ENCODE assay signal across 22 mouse cellular contexts in genomic region chr11:8686061-8686460, GRCm38 (mm10).
"Had no signal": no experiment of that assay in that cellular context is flagged by ENCODE, and none has a peak within 500 bp of the region (broad histone marks: within the 10 kb centered on the region; RNA-seq: fewer than 3 reads in every experiment).

No protein-coding gene starts in this region.

- H3K36me3 ChIP-seq: liver, embryonic 13.5 days; liver, embryonic 15.5 days; lung, embryonic 15.5 days; midbrain, embryonic 10.5 days; midbrain, embryonic 12.5 days; neural tube, embryonic 12.5 days; stomach, embryonic 15.5 days had no signal

- H3K9me3 ChIP-seq: liver, embryonic 13.5 days; liver, embryonic 15.5 days; lung, embryonic 15.5 days; midbrain, embryonic 10.5 days; midbrain, embryonic 12.5 days; neural tube, embryonic 12.5 days; stomach, embryonic 15.5 days had no signal

- H3K4me3 ChIP-seq: liver, embryonic 13.5 days; liver, embryonic 15.5 days; lung, embryonic 15.5 days; midbrain, embryonic 10.5 days; midbrain, embryonic 12.5 days; neural tube, embryonic 12.5 days; stomach, embryonic 15.5 days had no signal

- H3K27ac ChIP-seq: liver, embryonic 13.5 days; liver, embryonic 15.5 days; lung, embryonic 15.5 days; midbrain, embryonic 10.5 days; midbrain, embryonic 12.5 days; neural tube, embryonic 12.5 days; stomach, embryonic 15.5 days; stomach, postnatal 0 days had no signal

- DNase-seq: liver, embryonic 13.5 days; liver, postnatal 0 days; lung, adult 2 months; lung, postnatal 14 days; lung, postnatal 36 days; midbrain, embryonic 14.5 days; retina, postnatal 1 day; right cerebral cortex, adult 18-20 months; right cerebral cortex, postnatal 25 days; right cerebral cortex, postnatal 4 days; spleen, adult 18-20 months; thymus, adult 2 months; thymus, postnatal 36 days had no signal

- H3K9ac ChIP-seq: liver, embryonic 13.5 days; liver, embryonic 15.5 days; liver, postnatal 0 days; lung, embryonic 15.5 days; midbrain, embryonic 12.5 days; neural tube, embryonic 12.5 days; stomach, embryonic 15.5 days had no signal

- H3K4me1 ChIP-seq: liver, embryonic 13.5 days; neural tube, embryonic 12.5 days had no signal

- ATAC-seq: liver, postnatal 0 days; lung, postnatal 0 days; midbrain, embryonic 16.5 days had no signal

- H3K4me2 ChIP-seq: liver, embryonic 13.5 days; liver, embryonic 15.5 days; lung, embryonic 15.5 days; midbrain, embryonic 12.5 days; neural tube, embryonic 12.5 days; stomach, embryonic 15.5 days had no signal

- H3K27me3 ChIP-seq: liver, embryonic 13.5 days; liver, embryonic 15.5 days; lung, embryonic 15.5 days; neural tube, embryonic 12.5 days; stomach, embryonic 15.5 days had no signal
